Mouse (Mus musculus) frontal cortex, postnatal 10 days (tissue): Measurements from ENCODE around the gene Pianp.
"Not testable (repeated sequence)": the region's sequence is repeated elsewhere in the genome, so short reads cannot be mapped to it uniquely, and the experiment has no call there.

Experiments
- DNase-seq, 2 experiments: peaks; one replicate each; pipeline ENCODE4 v3.0.0; 2022; ENCODE audit warnings: low spot score in 2 of 2, mixed read lengths in 1 of 2

Pianp gene

DNA sequence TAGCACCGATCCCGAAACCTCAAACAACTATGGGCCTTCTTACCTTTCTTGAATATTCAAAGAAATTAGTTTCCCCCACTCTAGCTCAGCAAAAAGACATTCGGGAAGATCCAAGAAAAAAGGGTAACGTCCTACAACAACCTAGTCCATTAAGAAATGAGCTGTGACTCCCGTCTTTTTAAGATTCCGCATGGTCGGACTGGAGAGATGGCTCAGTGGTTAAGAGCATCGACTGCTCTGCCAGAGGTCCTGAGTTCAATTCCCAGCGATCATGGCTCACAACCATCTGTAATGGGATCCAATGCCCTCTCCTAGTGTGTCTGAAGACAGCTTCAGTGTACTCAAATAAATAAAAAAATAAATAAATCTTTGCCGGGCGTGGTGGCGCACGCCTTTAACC, 11.6 kb downstream of the Pianp start:
- no peak for DNase-seq

DNA sequence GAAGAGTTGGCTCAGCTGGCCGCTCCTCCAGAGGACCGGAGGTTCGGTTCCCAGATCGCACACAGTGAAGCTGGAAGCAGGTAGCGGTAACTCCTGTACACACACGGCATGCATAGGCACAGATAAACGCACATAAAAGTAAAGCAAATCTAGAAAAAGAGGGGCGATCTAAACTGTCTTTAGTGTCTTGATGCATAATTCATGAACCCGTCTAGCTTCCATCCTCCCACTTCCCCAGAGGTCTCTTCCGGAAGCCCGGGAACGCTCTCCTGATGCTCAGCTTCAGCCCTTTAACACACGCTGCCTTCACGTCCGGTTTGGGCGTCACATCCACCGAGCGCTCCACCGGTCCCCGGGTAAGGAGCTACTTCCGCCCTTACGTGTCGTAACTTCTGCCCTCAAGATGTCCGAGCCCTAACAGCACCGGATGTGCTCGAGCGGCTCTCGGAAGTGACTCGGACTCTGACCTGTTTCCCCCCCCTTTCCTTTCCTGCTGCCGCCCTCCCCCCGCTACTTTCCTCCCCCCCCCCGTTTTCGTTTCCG, 12.2 kb downstream of the Pianp start:
- DNase-seq = peak; percentile 97 to 99

DNA sequence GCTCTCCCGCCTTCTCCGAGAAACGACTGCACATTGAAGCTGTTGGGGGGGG, 12.5 kb downstream of the Pianp start, which contains the start of gene Zfp384:
Zfp384 (plus strand) TSS at position 17 of the 52 bp plus-strand sequence.
- DNase-seq = no peak

DNA sequence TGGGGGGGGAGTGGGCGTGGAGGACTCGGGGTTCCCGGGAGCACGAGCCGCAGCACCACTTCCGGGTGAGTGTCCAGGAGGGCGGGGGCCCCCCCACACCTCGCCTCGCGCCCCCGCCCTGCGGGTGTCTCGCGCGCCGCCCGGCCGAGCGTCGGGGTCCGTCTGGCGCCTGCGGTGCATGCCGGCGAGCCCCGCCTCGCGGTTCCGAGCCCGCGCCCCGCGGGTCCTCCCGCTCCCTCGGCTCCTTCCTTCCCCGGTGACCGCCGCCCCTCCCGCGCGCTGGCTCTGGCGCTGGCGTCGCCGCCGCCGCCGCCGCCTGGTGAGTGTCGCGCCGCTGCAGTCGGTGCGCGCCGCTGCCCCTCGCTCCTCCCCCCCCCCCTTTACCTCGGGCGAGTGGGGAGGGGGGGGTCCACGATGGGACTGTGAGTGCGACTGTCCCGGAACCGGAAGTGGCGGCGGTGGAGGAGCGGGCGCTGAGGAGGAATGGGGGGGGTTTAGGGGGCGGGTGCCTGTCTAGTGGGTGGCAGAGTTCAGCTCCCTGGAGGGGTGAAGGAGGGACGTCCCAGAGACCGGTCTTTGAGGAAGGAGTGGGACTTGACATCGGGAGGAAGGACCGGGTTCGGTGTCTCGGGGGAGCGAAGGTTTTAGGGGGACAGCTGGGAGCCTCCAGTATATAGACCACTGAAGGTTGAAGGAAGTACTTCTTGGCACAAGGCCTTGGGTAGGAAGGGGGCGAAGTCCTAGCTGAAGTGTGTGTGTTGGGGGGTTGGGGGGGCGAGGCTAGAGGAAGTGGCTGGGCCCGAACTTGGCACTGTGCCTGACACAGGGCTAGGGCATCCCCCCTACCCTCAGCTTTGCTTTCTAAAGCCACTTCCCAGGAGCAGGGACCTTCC, 12.9 kb downstream of the Pianp start:
- DNase-seq = peak; percentile 69 to 73

DNA sequence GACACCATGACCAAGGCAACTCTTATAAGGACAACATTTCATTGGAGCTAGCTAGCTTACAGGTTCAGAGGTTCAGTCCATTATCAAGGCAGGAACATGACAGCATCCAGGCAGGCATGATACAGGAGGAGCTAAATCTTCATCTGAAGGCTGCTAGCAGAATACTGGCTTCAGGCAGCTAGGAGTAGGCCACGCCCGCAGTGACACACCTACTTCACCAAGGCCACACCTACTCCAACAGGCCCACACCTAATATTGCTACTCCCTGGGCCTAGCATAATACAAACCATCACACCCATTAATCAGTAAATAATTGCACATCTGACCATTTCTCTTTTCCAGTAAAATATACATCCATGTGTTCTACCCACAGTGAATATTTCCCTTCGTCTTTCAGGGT, 21.2 kb downstream of the Pianp start:
- DNase-seq = no peak

DNA sequence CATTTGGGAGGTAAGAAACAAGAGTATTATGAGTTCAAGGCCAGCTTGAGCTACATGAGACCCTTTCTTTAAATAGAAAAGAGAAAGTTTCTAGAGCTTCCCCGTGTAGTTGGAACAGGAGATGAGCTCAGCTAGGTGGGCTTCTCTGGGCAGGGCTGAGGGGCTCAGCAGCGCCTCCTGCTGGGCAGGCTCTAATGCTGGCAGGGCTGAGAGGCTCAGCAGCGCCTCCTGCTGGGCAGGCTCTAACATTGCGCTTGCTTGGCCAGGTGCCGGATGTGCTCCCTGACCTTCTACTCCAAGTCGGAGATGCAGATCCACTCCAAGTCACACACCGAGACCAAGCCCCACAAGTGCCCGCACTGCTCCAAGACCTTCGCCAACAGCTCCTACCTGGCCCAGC, 34.0 kb downstream of the Pianp start:
- not testable (repeated sequence) for DNase-seq

DNA sequence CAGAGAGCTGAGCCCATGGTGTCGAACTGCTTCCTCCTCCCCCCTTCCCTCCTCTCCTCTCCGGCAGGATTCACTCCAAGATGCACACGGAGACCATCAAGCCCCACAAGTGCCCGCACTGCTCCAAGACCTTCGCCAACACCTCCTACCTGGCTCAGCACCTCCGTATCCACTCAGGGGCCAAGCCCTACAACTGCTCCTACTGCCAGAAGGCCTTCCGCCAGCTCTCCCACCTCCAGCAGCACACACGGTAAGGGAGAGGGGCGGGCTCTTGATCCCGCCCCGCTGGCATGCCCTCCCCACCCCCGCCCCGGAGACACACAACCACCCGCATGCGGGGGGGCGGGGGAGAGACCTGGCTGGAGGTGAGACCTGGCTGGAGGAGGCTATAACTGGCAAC, 35.1 kb downstream of the Pianp start:
- no peak for DNase-seq

DNA sequence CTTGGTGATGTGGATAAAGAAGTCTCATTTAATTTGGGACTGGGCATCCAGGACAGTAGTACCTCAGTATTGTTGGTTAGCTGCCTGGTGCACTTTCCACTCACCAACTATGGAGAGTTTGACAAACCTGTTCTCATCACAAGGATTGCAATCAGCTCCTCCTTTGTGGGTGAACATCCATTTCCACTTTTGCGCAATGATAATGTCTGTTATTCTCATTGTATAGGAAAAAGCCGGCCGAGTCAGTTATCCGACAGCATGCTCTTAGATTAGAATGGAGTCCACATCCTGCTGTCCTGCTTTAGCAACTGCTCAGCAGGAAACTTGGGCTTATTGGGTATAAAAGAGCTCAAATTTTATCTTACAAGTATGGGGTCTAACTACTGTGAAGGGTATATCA, 42.2 kb downstream of the Pianp start:
- DNase-seq = no peak

DNA sequence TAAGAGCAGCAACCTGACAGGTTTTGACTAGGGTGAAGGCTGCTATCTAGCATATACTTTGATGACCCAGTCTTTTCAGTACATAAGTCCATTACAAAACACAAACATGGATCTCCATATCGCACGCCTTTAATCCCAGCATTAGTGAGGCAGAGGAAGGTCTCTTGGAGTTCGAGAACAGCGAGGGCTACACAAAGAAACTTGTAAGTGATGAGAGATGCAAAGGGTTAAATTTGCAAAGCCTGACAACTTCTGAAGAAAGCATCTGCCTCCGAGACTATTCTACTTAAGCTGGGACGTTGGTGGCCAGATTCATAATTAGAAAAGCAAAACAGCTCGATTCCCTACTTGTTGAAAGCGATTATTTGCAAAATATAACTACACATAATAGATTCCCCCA, 42.6 kb downstream of the Pianp start:
- no peak for DNase-seq

DNA sequence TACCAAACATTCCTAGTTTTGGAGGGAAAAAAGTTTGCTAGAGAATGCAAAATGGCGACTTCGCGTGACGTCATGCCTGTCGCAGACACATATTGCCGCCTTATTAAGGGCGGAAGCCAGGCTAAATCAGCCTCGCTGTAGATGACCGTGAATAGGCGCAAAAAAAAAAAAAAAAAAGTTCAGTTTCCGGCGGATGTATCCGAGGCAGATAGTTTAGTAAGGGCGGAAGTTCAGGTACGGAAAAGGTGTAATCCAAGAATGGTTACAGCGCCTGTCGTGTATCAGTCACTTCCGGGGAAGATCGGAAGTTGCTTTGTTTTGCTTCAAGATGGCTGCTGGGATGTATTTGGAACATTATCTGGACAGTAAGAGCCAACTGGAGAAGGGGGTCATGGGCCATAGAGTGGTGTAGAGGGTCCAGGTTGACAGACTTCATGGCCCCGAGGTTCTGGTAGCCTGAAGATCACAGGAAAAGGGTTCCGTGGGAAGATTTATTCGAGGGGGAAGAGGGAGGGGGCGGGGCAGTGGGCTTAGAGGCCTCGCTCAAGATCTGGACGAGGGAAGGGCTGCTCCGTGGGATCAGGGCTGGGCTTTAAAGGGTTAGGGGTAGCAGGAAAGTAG, 43.1 kb downstream of the Pianp start, which contains the start of gene Ing4:
Ing4 (plus strand) TSS at position 228 of the 621 bp plus-strand sequence.
- DNase-seq = peak; percentile 87 to 88

DNA sequence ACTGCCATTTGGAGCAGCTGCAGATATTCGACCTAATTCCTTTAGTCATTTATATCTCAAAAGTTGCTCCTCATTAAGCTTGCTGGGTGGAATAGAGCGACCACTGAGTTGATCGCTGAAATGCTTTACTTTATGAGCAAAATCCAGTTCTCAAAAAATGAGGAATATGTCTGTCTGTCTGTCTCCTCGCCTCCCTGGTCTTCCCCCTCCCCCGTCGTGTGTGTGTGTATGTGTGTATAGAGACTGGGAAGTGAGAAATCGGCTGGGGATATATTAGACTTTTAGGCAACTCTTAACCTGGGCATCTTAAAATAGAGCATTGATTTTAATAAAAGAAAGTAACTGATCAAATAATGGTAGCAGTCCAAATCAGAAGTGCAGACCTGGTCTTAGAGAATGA, 43.7 kb downstream of the Pianp start:
- DNase-seq = no peak

DNA sequence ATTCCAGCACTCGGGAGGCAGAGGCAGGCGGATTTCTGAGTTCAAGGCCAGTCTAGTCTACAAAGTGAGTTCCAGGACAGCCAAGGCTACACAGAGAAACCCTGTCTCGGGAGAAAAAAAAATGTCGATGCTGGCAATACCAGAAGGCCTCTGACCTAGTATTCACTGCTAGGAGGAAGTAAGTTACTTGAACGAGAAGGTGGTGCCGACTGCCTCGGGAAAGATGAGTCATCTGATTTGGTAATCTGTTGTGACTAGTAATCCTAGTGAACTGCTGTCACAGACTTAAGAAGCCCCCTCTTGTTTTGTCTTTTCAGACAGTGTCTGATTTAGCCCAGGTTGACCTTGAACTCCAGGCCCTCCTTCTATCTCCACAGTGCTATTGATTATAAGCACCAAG, 44.6 kb downstream of the Pianp start:
- no peak for DNase-seq

DNA sequence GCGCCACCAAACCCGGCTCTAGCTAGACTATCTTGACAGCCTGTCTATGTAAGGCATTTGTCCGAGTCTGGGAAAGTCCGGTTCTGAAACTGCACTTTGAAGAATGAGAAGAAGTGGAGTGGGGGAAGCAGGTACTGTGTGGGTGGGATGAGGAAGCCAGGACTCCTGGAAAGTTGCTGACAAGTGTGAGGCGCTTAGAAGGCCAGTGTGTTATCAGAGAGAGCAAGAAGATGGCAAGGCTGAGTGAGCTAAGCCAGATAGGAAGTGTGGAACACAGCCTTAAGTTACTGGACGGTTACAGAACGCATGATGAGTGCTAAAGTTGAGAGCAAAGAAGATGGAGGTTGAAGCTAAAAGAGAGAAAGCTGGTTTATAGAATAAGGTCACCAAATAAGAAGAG, 45.6 kb downstream of the Pianp start:
- no peak for DNase-seq

DNA sequence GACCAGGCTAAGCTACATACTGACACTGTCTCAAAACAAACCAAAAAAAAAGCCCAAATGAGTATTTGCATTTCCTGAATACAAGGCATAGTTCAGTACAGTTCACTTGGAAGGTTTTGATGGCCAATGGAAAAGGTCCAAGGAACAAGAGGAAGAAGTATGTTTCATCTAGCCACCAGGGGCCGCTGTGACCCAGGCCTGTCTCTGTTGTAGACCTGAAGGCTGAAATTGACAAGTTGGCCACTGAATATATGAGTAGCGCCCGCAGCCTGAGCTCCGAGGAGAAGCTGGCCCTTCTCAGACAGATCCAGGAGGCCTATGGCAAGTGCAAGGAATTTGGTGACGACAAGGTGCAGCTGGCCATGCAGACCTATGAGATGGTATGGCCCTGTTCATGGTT, 50.2 kb downstream of the Pianp start:
- peak; percentile 62 to 75 for DNase-seq

DNA sequence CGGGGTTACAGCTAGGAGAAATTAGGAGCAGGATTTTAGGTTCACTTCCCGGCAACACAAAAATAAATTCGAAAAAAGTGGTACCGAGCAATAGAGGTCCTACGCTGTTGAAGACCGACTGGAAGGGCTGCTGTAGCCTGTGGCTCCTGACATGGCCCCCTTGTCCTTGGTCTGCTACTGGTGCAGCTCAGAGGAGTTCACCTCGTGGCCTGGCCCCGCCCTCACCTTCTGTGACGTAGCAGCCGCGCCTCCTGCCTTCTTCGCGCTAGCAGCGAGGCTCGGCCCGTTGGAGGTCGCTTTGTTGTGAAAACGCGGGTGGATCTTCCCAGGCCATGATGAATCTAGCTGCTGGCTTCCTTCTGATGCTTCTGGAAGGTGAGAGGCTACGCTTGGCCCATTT, 53.2 kb downstream of the Pianp start, which contains the start of gene Acrbp:
Acrbp (plus strand) TSS at position 12 of the 400 bp plus-strand sequence.
- no peak for DNase-seq

DNA sequence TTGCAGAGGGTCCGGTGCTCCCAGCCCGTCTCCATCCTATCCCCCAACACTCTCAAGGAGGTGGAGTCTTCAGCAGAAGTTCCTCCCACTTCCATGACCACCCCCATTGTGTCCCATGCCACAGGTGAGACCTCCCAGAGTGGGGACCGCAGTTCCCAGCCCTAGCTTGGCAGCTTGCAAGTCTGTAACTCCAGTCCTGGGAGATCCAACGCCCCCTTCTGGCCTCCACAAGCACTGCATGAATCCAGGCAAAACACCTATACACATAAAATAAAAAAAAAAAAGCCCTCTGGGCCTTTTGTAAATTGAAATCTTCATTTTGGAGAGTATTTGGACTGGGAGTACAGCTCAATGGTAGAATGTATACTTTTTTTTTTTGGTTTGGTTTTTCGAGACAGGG, 54.7 kb downstream of the Pianp start:
- no peak for DNase-seq
